Mouse (Mus musculus) limb, embryonic 11.5 days (tissue): ENCODE results near the gene Otud7a. TPM values are rescaled to one million over a fixed set of nuclear protein-coding genes. Genes with fewer than 3 reads are reported as not detected.

ENCODE experiments used
- ATAC-seq: fragments of 200-750 bp; cut with Nextera tagmentation; 2 replicates; pipeline ENCODE4 v1.8.0; 2017; ENCODE audit warnings: low read depth; ENCODE audit not compliant: insufficient number of reproducible peaks, low FRiP score, low TSS enrichment
- DNase-seq: peaks from one replicate; pipeline ENCODE4 v3.0.0-alpha.2; 2015; ENCODE audit warnings: low spot score
- H3K27ac ChIP-seq: fragments of 300-500 bp; sonication (generic); replicated peaks from 2 replicates; pipeline ENCODE4 v1.5.1; 2014; ENCODE audit warnings: low read depth, mild to moderate bottlenecking, low read length
- H3K27me3 ChIP-seq: fragments of 300-500 bp; sonication (generic); 2 replicates; pipeline ENCODE4 v1.6.1; 2014; ENCODE audit warnings: mild to moderate bottlenecking, low read length, mixed read lengths; ENCODE audit not compliant: control insufficient read depth, insufficient read depth
- H3K36me3 ChIP-seq: fragments of 300-500 bp; sonication (generic); 2 replicates; pipeline ENCODE4 v1.6.1; 2014; ENCODE audit warnings: mild to moderate bottlenecking, low read length, moderate library complexity, mixed read lengths; ENCODE audit not compliant: control insufficient read depth, insufficient read depth
- H3K4me1 ChIP-seq: fragments of 300-500 bp; sonication (generic); 2 replicates; pipeline ENCODE4 v1.6.1; 2014; ENCODE audit warnings: low read length, mixed read lengths; ENCODE audit not compliant: control insufficient read depth, insufficient read depth
- H3K4me2 ChIP-seq: fragments of 300-500 bp; sonication (generic); 2 replicates; pipeline ENCODE4 v1.6.1; 2014; ENCODE audit warnings: low read depth, mild to moderate bottlenecking, moderate library complexity; ENCODE audit not compliant: severe bottlenecking
- H3K4me3 ChIP-seq: fragments of 300-500 bp; sonication (generic); 2 replicates; pipeline ENCODE4 v1.5.1; 2014; ENCODE audit warnings: low read depth, low read length
- H3K9ac ChIP-seq: fragments of 300-500 bp; sonication (generic); 2 replicates; pipeline ENCODE4 v1.6.1; 2014; ENCODE audit warnings: mild to moderate bottlenecking, low read length
- H3K9me3 ChIP-seq: fragments of 300-500 bp; sonication (generic); 2 replicates; pipeline ENCODE4 v1.6.1; 2016; ENCODE audit warnings: low read length; ENCODE audit not compliant: control insufficient read depth
- WGBS: fragments of 180-500 bp; shearing (Covaris S2); extraction: QIAGEN DNeasy Blood & Tissue Kit; methylation state at CpG from one replicate; pipeline ENCODE4 v1.1.7; 2014; 5-methylcytosine and 5-hydroxymethylcytosine counted together
- polyA plus RNA-seq: library from polyadenylated mRNA; unstranded; fragments of >200 nt; fragmentation: Nextera tagmentation; extraction: Ambion mirVana; gene quantifications from 2 replicates; pipeline ENCODE4 v1.2.1, GENCODE M21; 2014

Otud7a gene
- polyA plus RNA-seq, 1 experiment from 2014 or later, result 0.25 TPM

GRCm38 (mm10) chr7:63522403-63522802 is 77.9 kb downstream of the Otud7a start:
- DNase-seq, result no peak
- Histone ChIP-seq H3K27ac (no peak overlapping the region), H3K9ac (no peak overlapping the region), H3K4me3 (no peak overlapping the region), H3K4me1 (no peaks in the 10 kb centered on the region), H3K9me3 (no peaks in the 10 kb centered on the region), H3K4me2 (no peak overlapping the region), H3K27me3 (no peaks in the 10 kb centered on the region), H3K36me3 (no peaks in the 10 kb centered on the region)
- WGBS, result 85% methylated on average over 3 of the region's 3 CpGs
- no peak for ATAC-seq

- Histone ChIP-seq H3K9ac (no peak overlapping the region), H3K36me3 (no peaks in the 10 kb centered on the region), H3K4me3 (no peak overlapping the region), H3K9me3 (no peaks in the 10 kb centered on the region), H3K4me2 (no peak overlapping the region), H3K4me1 (no peaks in the 10 kb centered on the region), H3K27ac (no peak overlapping the region), H3K27me3 (no peaks in the 10 kb centered on the region)
- DNase-seq, result no peak
- ATAC-seq, result no peak
- 87% methylated on average over 3 of the region's 3 CpGs for WGBS
Observed at GRCm38 (mm10) chr7:63523051-63523450, 78.5 kb downstream of the Otud7a start.

GRCm38 (mm10) chr7:63540293-63540692 is 95.7 kb downstream of the Otud7a start:
- Histone ChIP-seq H3K9ac (no peak overlapping the region), H3K9me3 (no peaks in the 10 kb centered on the region), H3K4me2 (no peak overlapping the region), H3K27me3 (no peaks in the 10 kb centered on the region), H3K36me3 (no peaks in the 10 kb centered on the region), H3K4me1 (no peaks in the 10 kb centered on the region), H3K27ac (no peak overlapping the region), H3K4me3 (no peak overlapping the region)
- ATAC-seq, result no peak
- DNase-seq, result no peak
- 92% methylated on average over 4 of the region's 4 CpGs for WGBS

- no peak overlapping the region for H3K4me2 ChIP-seq
- H3K4me3 ChIP-seq, result no peak overlapping the region
- no peak overlapping the region for H3K27ac ChIP-seq
- DNase-seq, result no peak
- no peaks in the 10 kb centered on the region for H3K36me3 ChIP-seq
- no peak overlapping the region for H3K9ac ChIP-seq
- no peaks in the 10 kb centered on the region for H3K4me1 ChIP-seq
- H3K9me3 ChIP-seq, result no peaks in the 10 kb centered on the region
- WGBS, result 81% methylated on average over 1 of the region's 1 CpGs
- no peak for ATAC-seq
- no peaks in the 10 kb centered on the region for H3K27me3 ChIP-seq
Observed at GRCm38 (mm10) chr7:63554457-63554856, 109.9 kb downstream of the Otud7a start.

- Histone ChIP-seq H3K4me2 (no peak overlapping the region), H3K27ac (no peak overlapping the region), H3K4me1 (no peaks in the 10 kb centered on the region), H3K9me3 (no peaks in the 10 kb centered on the region), H3K4me3 (no peak overlapping the region), H3K9ac (no peak overlapping the region), H3K27me3 (no peaks in the 10 kb centered on the region), H3K36me3 (no peaks in the 10 kb centered on the region)
- no peak for DNase-seq
- no peak for ATAC-seq
- 71% methylated on average over 5 of the region's 5 CpGs for WGBS
Observed at GRCm38 (mm10) chr7:63556324-63556723, 111.8 kb downstream of the Otud7a start.

- DNase-seq, result no peak
- H3K9ac ChIP-seq, result no peak overlapping the region
- ATAC-seq, result no peak
- H3K4me3 ChIP-seq, result no peak overlapping the region
- H3K9me3 ChIP-seq, result no peaks in the 10 kb centered on the region
- H3K4me2 ChIP-seq, result no peak overlapping the region
- no peak overlapping the region for H3K27ac ChIP-seq
- H3K36me3 ChIP-seq, result no peaks in the 10 kb centered on the region
- WGBS, result 78% methylated on average over 3 of the region's 3 CpGs
- no peaks in the 10 kb centered on the region for H3K4me1 ChIP-seq
- H3K27me3 ChIP-seq, result no peaks in the 10 kb centered on the region
Observed at GRCm38 (mm10) chr7:63558918-63559317, 114.4 kb downstream of the Otud7a start.

GRCm38 (mm10) chr7:63559679-63560078 is 115.1 kb downstream of the Otud7a start:
- H3K9ac ChIP-seq, result no peak overlapping the region
- H3K4me2 ChIP-seq, result no peak overlapping the region
- no peak overlapping the region for H3K4me3 ChIP-seq
- H3K27me3 ChIP-seq, result no peaks in the 10 kb centered on the region
- H3K9me3 ChIP-seq, result no peaks in the 10 kb centered on the region
- H3K36me3 ChIP-seq, result no peaks in the 10 kb centered on the region
- no peak overlapping the region for H3K27ac ChIP-seq
- 78% methylated on average over 1 of the region's 1 CpGs for WGBS
- ATAC-seq, result no peak
- no peak for DNase-seq
- H3K4me1 ChIP-seq, result no peaks in the 10 kb centered on the region

GRCm38 (mm10) chr7:63583310-63583709 is 138.8 kb downstream of the Otud7a start:
- 74% methylated on average over 2 of the region's 2 CpGs for WGBS
- no peak overlapping the region for H3K27ac ChIP-seq

GRCm38 (mm10) chr7:63586184-63586870 is 141.8 kb downstream of the Otud7a start:
- Histone ChIP-seq H3K27me3 (no peaks in the 10 kb centered on the region), H3K4me1 (no peaks in the 10 kb centered on the region), H3K4me2 (no peak overlapping the region), H3K9me3 (no peaks in the 10 kb centered on the region), H3K4me3 (no peak overlapping the region), H3K27ac (no peak overlapping the region), H3K36me3 (no peaks in the 10 kb centered on the region), H3K9ac (no peak overlapping the region)
- 55% methylated on average over 2 of the region's 2 CpGs for WGBS
- ATAC-seq, result no peak
- no peak for DNase-seq

More at GRCm38 (mm10) chr7:63583310-63583709, 138.8 kb downstream of the Otud7a start:
- Histone ChIP-seq H3K9me3 (no peaks in the 10 kb centered on the region), H3K36me3 (no peaks in the 10 kb centered on the region), H3K4me1 (no peaks in the 10 kb centered on the region), H3K9ac (no peak overlapping the region), H3K27me3 (no peaks in the 10 kb centered on the region), H3K4me2 (no peak overlapping the region), H3K4me3 (no peak overlapping the region)
- DNase-seq, result no peak
- ATAC-seq, result no peak
